Mouse (Mus musculus) hindbrain, embryonic 14.5 days (tissue): Measurements from ENCODE around the gene Pawr. TPM values are rescaled to one million over a fixed set of nuclear protein-coding genes. Genes with fewer than 3 reads are reported as not detected.
A peak's percentile ranks its signal among the peaks of the same experiment; 100 is the strongest.

ENCODE experiments used
- ATAC-seq: fragments of 200-750 bp; cut with Nextera tagmentation; 2 replicates; pipeline ENCODE4 v1.8.0; 2017; ENCODE audit warnings: moderate number of reproducible peaks, mild to moderate bottlenecking, moderate TSS enrichment, moderate library complexity; ENCODE audit not compliant: low FRiP score
- DNase-seq: peaks from one replicate; pipeline ENCODE4 v3.0.0-alpha.2; 2015; ENCODE audit warnings: low spot score
- H3K27ac ChIP-seq: fragments of 300-500 bp; sonication (generic); 2 replicates; pipeline ENCODE4 v1.5.1; 2014; ENCODE audit warnings: mild to moderate bottlenecking, moderate library complexity
- H3K27me3 ChIP-seq: fragments of 300-500 bp; sonication (generic); 2 replicates; pipeline ENCODE4 v1.6.1; 2014; ENCODE audit warnings: mild to moderate bottlenecking, low read length, mixed read lengths; ENCODE audit not compliant: control insufficient read depth, insufficient read depth
- H3K36me3 ChIP-seq: fragments of 300-500 bp; sonication (generic); replicated peaks from 2 replicates; pipeline ENCODE4 v1.6.1; 2014; ENCODE audit not compliant: control insufficient read depth, insufficient read depth
- H3K4me1 ChIP-seq: fragments of 300-500 bp; sonication (generic); replicated peaks from 2 replicates; pipeline ENCODE4 v1.6.1; 2014; ENCODE audit warnings: antibody characterized with exemption, low read length, mixed read lengths; ENCODE audit not compliant: control insufficient read depth, insufficient read depth
- H3K4me2 ChIP-seq: fragments of 300-500 bp; sonication (generic); replicated peaks from 2 replicates; pipeline ENCODE4 v1.6.1; 2014; ENCODE audit warnings: mild to moderate bottlenecking, moderate library complexity
- H3K4me3 ChIP-seq: fragments of 300-500 bp; sonication (generic); replicated peaks from 2 replicates; pipeline ENCODE4 v1.5.1; 2014; ENCODE audit warnings: mild to moderate bottlenecking, low read length
- H3K9ac ChIP-seq: fragments of 300-500 bp; sonication (generic); 2 replicates; pipeline ENCODE4 v1.6.1; 2014
- H3K9me3 ChIP-seq: fragments of 300-500 bp; sonication (generic); 2 replicates; pipeline ENCODE4 v1.6.1; 2016; ENCODE audit warnings: low read length; ENCODE audit not compliant: control insufficient read depth
- WGBS: fragments of 180-500 bp; shearing (Covaris S2); extraction: QIAGEN DNeasy Blood & Tissue Kit; methylation state at CpG from one replicate; pipeline ENCODE4 v1.1.7; 2014; 5-methylcytosine and 5-hydroxymethylcytosine counted together
- polyA plus RNA-seq: library from polyadenylated mRNA; unstranded; fragments of >200 nt; fragmentation: Nextera tagmentation; extraction: Ambion mirVana; gene quantifications from 2 replicates; pipeline ENCODE4 v1.2.1, GENCODE M21; 2014

Pawr gene
- polyA plus RNA-seq, 1 experiment from 2014 or later, result 4.3 TPM

- no peak overlapping the region; the same call in 1 of the 2 replicates for H3K27ac ChIP-seq
- H3K4me3 ChIP-seq, result peak overlapping the region; percentile 67
- peak overlapping the region; percentile 66 for H3K9ac ChIP-seq
- H3K9me3 ChIP-seq, result no peaks in the 10 kb centered on the region
- H3K27me3 ChIP-seq, result peaks cover 22% of the 10 kb centered on the region; the same call in 1 of the 2 replicates
- 0 out of 2 replicates have a peak, but pooled peaks cover 6% of the 10 kb centered on the region for H3K4me1 ChIP-seq
- DNase-seq (peak; percentile 53), ATAC-seq (peak; percentile 62)
- under 1% methylated on average over 123 of the region's 129 CpGs for WGBS
- peak overlapping the region; percentile 98 for H3K4me2 ChIP-seq
- no peaks in the 10 kb centered on the region for H3K36me3 ChIP-seq
These were observed 935 bp downstream of the Pawr start for GRCm38 (mm10) chr10:108332571-108333541.

- Histone ChIP-seq H3K4me2 (peak overlapping the region; percentile 98), H3K9me3 (no peaks in the 10 kb centered on the region), H3K27ac (no peak overlapping the region), H3K36me3 (no peaks in the 10 kb centered on the region), H3K9ac (no peak overlapping the region), H3K4me3 (peak overlapping the region; percentile 67), H3K4me1 (0 out of 2 replicates have a peak, but pooled peaks cover 9% of the 10 kb centered on the region), H3K27me3 (peaks cover 22% of the 10 kb centered on the region; the same call in 1 of the 2 replicates)
- no peak for ATAC-seq
- WGBS, result 4% methylated on average over 12 of the region's 12 CpGs
- no peak for DNase-seq
These were observed 1.7 kb downstream of the Pawr start for GRCm38 (mm10) chr10:108333642-108334041.

GRCm38 (mm10) chr10:108334096-108334495 lies 2.2 kb downstream of the Pawr start:
- no peak overlapping the region for H3K27ac ChIP-seq
- WGBS, result 37% methylated on average over 1 of the region's 1 CpGs
- H3K4me1 ChIP-seq, result 0 out of 2 replicates have a peak, but pooled peaks cover 9% of the 10 kb centered on the region
- no peak overlapping the region for H3K9ac ChIP-seq
- H3K4me3 ChIP-seq, result peak overlapping the region; percentile 67; the same call in 1 of the 2 replicates
- H3K4me2 ChIP-seq, result peak overlapping the region; percentile 98
- peaks cover 22% of the 10 kb centered on the region; the same call in 1 of the 2 replicates for H3K27me3 ChIP-seq
- no peaks in the 10 kb centered on the region for H3K36me3 ChIP-seq
- ATAC-seq, result no peak
- H3K9me3 ChIP-seq, result no peaks in the 10 kb centered on the region
- no peak for DNase-seq

GRCm38 (mm10) chr10:108335736-108336292 lies 3.9 kb downstream of the Pawr start:
- H3K4me1 ChIP-seq, result 0 out of 2 replicates have a peak, but pooled peaks cover 9% of the 10 kb centered on the region
- H3K9me3 ChIP-seq, result no peaks in the 10 kb centered on the region
- no peak overlapping the region for H3K4me3 ChIP-seq
- H3K4me2 ChIP-seq, result no peak overlapping the region
- 88% methylated on average over 10 of the region's 10 CpGs for WGBS
- H3K9ac ChIP-seq, result no peak overlapping the region
- no peaks in the 10 kb centered on the region for H3K36me3 ChIP-seq
- peaks cover 15% of the 10 kb centered on the region; the same call in 1 of the 2 replicates for H3K27me3 ChIP-seq
- ATAC-seq (no peak), DNase-seq (no peak)
- no peak overlapping the region for H3K27ac ChIP-seq

- Histone ChIP-seq H3K4me3 (no peak overlapping the region), H3K27me3 (peaks cover 8% of the 10 kb centered on the region; the same call in 1 of the 2 replicates), H3K36me3 (no peaks in the 10 kb centered on the region), H3K27ac (no peak overlapping the region), H3K4me2 (no peak overlapping the region), H3K9me3 (no peaks in the 10 kb centered on the region), H3K9ac (no peak overlapping the region), H3K4me1 (0 out of 2 replicates have a peak, but pooled peaks cover 8% of the 10 kb centered on the region)
- ATAC-seq, result no peak
- 81% methylated on average over 9 of the region's 9 CpGs for WGBS
- DNase-seq, result no peak
These were observed 4.7 kb downstream of the Pawr start for GRCm38 (mm10) chr10:108336581-108336980.

- Histone ChIP-seq H3K27me3 (no peaks in the 10 kb centered on the region), H3K4me2 (no peak overlapping the region), H3K9me3 (no peaks in the 10 kb centered on the region), H3K9ac (no peak overlapping the region), H3K4me1 (0 out of 2 replicates have a peak, but pooled peaks cover 7% of the 10 kb centered on the region), H3K36me3 (no peaks in the 10 kb centered on the region), H3K4me3 (no peak overlapping the region), H3K27ac (no peak overlapping the region)
- DNase-seq (no peak), ATAC-seq (no peak; the same call in 1 of the 2 replicates)
- 35% methylated on average over 22 of the region's 22 CpGs for WGBS
These were observed 6.4 kb downstream of the Pawr start for GRCm38 (mm10) chr10:108338055-108338961.

GRCm38 (mm10) chr10:108339118-108339517 lies 7.2 kb downstream of the Pawr start:
- no peak overlapping the region for H3K4me2 ChIP-seq
- no peak overlapping the region for H3K4me3 ChIP-seq
- no peak overlapping the region for H3K27ac ChIP-seq
- WGBS, result 79% methylated on average over 5 of the region's 5 CpGs
- H3K27me3 ChIP-seq, result no peaks in the 10 kb centered on the region
- DNase-seq, result no peak
- ATAC-seq, result no peak
- no peaks in the 10 kb centered on the region for H3K36me3 ChIP-seq
- no peak overlapping the region for H3K9ac ChIP-seq
- H3K4me1 ChIP-seq, result 0 out of 2 replicates have a peak, but pooled peaks cover 3% of the 10 kb centered on the region
- H3K9me3 ChIP-seq, result no peaks in the 10 kb centered on the region

GRCm38 (mm10) chr10:108339872-108340271 lies 8.0 kb downstream of the Pawr start:
- H3K4me3 ChIP-seq, result no peak overlapping the region
- no peak overlapping the region for H3K4me2 ChIP-seq
- no peaks in the 10 kb centered on the region for H3K9me3 ChIP-seq
- 85% methylated on average over 4 of the region's 4 CpGs for WGBS
- H3K27me3 ChIP-seq, result no peaks in the 10 kb centered on the region
- 0 out of 2 replicates have a peak, but pooled peaks cover 3% of the 10 kb centered on the region for H3K4me1 ChIP-seq
- no peak for DNase-seq
- no peak for ATAC-seq
- no peak overlapping the region for H3K9ac ChIP-seq
- H3K27ac ChIP-seq, result no peak overlapping the region
- no peaks in the 10 kb centered on the region for H3K36me3 ChIP-seq
